Mouse (Mus musculus) thymus, adult 18-20 months (tissue): Measurements from ENCODE around the gene Ntrk3.

Experiments
- DNase-seq, 2 experiments: peaks; one replicate each; pipeline ENCODE4 v3.0.0; 2022; ENCODE audit warnings: mixed read lengths in 2 of 2

Ntrk3 gene

DNA sequence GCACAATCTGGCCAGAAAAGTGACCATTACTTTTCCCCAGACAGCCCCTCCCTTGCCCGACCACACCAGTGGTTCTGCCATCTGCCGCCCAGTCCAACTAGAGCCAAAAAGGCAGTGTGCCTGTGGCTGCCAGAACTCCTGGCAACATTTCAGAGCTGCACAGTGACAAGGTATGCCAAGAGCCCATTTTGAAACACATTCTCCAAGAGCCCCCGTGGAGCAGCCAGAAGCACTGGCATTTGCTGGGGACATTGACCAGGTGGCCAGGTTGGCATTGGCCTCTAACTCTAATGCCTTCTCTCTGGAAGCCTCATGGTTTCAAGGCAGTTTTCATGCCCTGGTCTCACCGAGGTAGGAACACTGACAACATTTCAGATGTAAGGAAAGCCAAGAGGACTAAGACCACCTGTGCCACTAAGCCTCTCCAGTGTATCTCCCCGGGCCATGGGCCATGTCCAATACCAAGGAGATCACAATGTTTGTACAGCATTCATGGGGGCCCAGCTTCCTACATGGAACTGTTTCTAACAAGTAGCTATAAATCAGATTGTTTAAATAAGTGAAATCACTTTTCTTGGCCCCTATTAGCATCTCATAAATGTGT, 218.9 kb downstream of the Ntrk3 start:
- no peak for DNase-seq

DNA sequence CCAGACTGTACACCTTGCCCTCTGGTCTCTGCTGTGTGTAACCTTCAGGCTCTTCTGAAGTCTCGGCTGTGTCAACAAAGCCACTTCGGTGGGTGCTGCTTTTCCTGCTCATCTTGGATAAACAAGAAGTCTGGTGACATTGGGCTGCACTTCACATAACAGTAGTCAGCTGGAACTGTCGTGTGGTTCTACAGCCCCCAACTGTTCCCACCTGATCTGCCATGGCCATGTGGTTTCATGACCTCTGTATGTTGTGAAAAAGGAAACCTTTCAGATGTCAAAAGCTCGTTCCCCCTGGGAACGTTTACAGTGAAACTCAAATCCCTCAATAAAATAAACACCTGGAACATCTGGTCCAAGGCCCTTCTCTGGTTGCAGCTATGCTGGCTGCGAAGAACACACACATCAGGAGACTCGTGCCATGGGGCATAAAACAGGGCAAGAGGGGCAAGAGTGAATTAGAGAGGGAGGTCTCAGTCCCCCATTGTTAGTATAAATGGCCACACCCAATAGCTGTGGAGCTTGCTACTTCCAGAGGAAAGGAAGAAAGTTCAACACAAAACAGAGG, 222.7 kb downstream of the Ntrk3 start:
- DNase-seq, result no peak

DNA sequence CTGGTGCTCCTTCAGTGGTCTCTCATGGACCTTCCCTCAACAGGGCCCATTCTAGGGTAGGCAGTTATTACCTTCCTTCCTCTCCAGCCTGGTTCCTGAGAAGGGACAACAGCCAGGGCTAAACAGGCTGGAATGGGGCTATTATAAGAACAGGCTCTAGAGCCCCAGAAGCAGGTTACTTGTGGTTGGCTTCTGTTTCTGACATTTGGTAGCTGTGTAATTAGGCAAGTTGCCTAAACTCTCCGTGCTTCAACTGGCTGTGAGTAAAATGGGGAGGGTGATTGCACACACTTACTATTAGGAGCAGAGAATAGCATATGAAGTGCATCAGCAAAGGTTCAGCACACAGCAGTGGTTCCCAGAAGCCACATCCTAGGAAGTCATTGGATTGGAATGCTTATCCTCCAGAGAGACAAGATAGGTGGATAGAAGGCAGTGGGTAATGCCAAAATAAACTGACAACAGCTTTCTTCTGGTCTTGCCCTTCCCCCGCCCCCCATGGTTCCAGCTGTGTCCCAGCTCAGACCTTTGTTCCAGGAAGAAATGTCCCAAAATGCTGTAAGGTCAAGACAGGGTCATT, 230.7 kb downstream of the Ntrk3 start:
- no peak for DNase-seq

DNA sequence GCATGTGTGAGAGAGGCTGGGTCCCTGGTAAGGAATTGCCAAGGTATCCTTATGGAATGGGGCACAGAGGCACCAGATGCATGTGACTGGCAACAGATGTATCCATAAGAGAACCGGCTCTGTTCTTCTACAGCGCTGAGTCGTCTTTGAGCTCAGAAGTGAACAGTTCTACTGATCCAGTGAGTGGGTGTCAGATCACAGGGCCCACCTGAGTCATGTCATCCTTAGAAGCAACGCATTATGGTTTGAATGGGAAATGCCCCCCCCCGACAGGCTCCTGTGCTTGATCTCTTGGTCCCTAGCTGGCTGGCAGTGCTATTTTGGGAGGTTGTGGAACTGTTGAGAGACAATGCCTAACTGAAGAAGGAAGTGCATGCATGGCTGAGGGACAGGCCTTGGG, 236.9 kb downstream of the Ntrk3 start:
- no peak for DNase-seq

DNA sequence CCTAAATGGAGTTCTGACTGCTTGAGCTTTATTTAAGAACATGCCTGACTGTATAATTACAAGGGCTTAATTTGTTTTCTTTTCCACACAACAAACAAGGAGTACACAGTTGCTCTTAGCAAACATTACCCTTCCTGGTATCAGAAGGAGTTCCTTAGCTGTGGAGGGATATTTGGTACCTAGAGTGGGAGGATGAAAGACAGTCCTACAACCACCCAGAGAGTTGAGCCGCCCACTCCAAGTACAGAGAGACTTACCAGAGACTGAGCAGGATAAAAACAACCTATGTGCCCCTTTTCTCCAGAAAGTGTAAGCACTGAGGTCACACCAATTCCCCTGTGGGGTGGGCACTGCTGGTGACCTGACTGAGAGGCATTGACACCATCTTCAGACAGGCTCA, 237.8 kb downstream of the Ntrk3 start:
- DNase-seq, result no peak

DNA sequence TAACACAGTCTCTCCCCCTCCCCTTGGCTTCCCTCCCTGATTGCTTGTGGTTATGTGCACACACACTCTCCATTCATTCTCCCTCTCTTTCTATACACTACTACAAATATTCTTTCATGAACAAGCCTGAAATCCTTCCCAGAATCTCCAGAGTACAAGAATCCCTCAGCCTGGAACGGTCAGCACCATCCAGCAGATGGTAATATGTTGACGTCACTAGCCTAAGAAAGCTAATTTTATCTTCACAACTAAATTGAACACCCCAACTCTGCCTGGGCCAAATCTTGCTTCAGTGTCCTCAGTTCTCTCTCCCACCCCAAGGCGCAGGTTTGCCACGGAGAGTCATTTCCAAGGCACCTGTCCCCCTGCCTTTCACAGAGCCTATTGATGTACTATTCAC, 239.5 kb downstream of the Ntrk3 start:
- DNase-seq, result no peak

DNA sequence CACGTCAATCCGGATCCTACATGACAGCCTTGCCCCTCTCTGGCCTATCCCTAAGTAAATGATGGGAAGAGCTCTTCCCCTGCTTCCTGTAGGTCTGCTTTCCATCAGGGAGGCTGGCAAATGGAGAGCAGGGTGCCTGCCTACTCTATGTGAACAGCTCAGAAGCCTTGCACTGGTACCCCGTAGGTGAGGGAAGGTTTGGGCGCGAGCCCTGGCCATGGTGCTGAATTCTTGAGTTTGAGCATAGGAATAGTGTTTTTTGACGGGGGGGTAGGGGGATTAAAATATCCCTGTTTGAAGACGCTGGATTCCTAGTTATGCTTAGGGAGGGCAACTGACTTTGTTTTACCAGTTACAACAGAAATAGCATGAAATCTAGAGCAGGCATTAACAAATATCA, 240.0 kb downstream of the Ntrk3 start:
- no peak for DNase-seq

DNA sequence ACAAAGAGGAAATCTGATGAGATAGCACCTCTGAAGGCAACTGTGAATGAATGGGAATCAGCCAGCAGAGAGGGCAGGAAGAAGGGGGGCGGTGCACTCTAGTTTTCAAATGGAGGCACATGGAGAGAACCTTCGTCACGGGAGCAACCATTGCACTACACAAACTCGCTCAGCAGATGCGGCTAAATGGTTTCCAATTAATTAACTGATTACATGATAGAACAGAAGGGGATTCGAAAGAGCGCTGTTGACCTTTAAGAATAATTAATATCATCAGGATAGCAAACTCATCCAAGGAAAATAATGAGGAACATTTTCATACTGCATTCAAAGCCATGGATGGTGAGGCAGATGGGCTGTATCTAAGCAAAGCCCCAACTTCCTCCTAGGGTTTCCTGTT, 244.2 kb downstream of the Ntrk3 start:
- no peak for DNase-seq

DNA sequence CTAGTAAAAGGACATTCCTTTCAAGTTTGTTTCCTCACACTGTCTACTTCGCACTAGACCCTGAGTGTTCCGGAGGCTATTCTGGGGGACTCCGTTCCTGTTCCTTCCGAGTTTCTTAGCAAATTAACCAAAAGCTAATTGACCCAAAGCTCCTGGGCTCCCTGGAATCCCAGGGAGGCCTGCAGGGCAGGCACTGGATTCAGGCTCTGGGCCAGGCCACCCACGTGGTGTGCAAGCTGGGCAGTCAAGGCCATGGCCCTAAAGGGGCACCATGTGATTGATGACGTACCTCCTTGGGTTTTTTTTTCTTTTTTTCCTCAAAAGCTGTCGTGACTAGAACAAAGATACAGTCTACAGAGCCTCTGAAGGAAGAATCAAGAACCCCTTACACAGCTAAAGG, 246.6 kb downstream of the Ntrk3 start:
- no peak for DNase-seq

DNA sequence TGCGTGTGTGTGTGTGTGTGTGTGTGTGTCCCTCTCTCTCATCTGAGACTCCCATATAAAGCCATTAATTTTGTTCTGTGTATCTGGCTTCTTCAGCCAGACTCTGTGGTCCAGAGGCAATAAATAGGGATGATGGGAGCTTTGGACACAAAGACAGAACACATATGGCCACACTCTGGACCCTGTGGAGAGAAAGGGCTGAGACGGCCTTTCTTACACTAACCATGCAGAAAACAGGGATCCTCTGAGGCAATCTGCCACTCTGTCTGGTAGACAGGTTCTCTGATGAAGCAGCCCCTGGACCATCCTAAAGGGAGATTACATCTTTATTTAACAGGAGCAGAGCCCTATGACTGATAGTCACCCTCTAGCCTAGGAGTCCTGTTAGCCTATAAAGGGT, 253.5 kb downstream of the Ntrk3 start:
- no peak for DNase-seq

DNA sequence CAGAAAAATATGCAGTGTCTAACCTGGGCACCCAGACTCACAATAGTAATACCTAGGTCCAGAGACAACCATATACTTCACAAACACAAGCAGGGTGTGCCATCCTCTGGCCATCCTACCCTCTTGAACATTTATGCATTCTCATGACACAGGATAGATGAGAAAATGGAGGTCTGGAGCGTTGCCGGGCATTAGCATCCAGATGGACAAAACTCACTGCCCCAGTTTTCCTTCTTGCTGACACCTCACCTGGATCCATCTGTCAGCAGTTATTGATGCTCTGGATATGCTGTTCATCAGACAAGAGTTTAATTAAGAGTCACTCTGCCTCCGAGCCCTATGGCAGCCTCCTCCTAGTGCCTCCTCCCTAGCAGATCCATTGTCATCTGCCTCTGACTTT, 254.1 kb downstream of the Ntrk3 start:
- no peak for DNase-seq

DNA sequence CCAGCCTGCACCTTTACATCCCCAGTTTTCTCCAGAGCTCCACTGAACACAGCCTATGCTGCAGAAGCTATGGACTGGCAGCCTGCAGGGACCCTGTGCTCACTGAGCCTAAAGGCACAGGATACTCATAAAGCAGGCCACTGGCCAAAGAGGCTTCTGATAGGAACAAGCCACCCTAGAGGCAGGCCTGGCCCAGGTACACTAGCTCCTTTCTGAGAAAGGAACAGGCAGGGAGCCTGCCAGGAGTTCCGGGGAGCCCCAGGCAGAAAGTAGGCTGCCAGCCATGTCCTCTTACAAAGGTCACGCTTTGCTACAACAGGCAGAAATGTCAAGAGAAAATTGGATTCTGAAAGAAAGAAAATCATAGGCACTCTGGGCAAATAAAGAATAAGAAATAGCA, 254.8 kb downstream of the Ntrk3 start:
- DNase-seq, result no peak

DNA sequence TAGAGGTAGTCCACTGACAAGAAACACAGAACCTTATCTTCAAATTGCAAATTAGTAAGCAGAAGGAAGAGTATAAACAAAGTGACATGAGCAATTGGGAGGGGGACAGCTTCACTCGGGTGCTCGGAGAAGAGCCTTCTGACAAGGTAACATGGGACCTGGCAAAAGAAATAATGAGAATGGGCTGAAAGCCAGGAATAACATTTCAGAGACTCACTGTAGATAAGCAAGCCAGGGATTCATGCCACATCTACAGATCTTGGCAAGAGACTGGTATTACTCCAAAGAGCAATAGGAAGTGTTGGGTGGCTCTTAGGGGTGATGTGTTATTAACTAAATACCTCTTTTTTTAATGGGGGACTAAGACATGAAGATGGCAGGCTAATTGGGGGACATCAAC, 258.9 kb downstream of the Ntrk3 start:
- no peak for DNase-seq

DNA sequence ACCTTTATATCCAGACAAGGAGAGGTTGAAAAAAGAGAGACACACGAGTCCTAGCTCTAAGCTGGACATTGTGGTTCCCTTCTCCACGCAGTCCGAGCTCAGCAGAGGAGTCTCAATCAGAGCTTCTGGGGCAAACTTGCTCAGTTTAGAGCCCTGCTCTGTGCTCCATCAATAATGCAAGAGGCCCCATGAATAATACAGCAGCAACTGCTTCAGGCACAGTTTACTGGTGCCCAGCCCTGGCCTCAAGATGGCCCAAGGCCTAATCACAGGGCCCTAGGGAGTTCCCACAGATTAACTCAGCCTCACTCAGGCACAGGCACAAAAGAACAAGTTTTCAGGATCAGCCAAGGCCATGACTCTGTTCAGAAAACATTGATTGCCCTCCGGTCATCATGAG, 266.1 kb downstream of the Ntrk3 start:
- no peak for DNase-seq

DNA sequence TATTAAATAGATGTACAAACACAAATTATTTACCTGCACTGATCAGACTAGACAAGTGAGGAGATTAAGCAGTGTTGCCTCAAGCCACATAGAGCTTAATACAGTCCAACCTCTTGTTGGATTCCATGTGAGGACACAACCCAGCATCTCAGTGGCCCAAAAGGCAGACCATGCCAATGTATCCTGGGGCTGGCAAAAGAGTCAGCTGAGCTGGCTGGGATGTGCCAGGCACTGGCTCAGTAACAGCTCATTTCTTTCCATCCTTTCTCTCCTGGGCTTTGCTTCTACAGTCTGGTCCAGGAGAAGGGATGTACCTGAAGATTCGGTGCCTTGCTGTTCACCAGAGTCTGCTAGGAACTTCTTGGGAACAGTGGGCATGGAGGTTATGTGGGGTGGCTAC, 266.5 kb downstream of the Ntrk3 start:
- no peak for DNase-seq

DNA sequence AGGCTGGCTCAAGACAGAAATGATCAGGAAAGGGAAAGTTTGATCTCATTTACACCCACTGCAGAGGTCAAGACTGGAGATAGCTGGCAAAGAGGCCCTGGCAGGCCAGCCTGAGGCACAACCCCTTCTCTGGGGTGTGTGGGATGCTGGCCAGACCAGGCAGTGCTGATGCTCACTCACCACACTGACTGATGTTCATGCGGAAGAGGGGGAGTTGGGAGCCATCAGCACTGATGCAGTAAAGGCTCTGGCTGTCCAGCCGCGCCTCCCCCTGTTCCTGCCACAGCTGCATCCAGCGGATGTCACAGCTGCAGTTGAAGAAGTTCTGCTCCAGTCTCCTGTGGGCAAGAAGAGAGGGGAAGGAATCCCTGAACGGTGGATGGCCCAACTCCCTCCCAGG, 275.2 kb downstream of the Ntrk3 start:
- DNase-seq, result no peak

DNA sequence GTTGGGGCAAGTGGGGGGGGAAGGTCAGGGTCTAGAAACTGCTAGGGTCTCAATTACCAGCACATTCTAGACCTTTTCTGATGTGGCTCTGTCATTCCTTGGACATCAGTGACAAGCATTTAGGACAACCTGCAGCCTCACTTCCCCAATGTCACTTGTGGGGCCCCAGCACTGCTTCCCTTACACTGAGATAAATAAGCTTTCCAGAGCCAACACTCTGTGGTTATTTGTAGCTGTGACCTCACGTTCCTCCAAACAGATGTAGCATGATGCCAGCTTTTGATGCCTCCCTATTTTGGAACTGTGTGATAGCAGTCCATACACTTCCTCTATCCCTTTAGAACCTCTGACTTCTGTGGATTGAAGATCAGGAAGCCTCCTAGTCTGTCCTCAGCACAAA, 278.8 kb downstream of the Ntrk3 start:
- DNase-seq, result no peak

DNA sequence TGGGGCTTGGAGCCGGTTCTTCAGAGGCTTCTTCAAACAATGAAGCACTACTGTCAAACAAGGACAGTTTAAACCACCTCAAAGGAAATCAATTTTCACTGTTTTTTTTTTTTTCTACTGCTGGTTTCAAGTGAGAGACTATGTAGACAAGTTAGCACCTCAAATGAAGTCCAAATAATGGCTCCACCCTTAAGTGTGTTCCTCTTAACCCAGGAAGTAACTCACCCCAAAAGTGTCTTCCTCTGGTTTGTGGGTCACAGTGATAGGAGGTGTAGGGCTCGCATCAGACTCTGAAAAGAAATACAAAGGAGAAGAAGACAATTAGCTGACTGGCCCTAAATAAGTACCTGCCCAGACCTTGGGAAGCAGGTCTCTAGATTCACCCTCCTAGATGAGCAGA, 286.1 kb downstream of the Ntrk3 start:
- no peak for DNase-seq

DNA sequence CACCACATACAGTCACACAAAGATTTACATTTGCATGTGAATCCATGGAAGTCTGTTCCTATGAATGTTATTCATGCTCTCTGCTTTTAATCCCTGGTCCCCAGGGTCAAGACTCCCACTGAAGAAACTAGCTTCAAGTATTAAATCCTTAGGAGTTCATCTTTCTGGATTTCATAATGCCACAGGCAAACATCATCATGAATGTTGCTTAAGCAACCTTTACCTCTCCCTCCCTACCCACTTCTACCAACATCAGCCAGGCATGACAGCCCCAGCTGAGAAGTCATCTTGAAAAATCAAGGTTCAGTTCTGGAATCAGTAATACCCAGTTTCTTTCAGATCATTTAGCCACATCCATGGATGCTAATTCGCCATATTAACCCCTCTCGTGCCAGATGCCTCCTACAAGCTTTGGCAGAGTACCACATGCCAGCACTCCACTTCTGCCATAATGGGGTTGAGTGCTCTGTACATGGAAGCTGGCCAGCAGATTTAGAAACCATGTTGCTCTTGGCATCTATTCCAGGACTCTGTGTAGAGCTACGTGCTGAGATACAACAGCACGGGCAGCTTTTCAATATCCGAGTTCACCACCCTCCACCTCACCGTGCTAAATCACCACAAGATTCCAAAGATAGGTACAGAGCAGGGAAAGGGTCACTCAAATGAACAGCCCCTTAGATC, 287.8 kb downstream of the Ntrk3 start:
- DNase-seq, result no peak

DNA sequence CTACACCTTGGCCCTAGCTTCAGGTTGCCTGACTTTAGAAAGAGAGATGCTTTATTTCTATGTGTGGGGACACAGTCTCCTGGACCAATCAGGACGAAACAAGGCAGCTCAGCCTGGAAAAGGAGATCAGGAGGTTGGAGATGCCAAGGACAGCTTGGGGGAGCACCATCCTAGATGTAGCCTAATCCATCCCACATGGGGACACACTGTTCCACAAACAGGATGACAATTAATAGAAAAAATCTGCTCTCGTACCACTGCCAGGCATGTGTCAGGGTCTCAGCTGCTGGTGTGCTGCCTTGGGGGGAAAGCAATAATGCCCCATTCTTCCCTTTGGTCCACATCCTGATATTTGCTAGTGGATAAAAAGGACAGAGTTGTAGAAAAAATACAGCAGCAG, 289.0 kb downstream of the Ntrk3 start:
- no peak for DNase-seq

DNA sequence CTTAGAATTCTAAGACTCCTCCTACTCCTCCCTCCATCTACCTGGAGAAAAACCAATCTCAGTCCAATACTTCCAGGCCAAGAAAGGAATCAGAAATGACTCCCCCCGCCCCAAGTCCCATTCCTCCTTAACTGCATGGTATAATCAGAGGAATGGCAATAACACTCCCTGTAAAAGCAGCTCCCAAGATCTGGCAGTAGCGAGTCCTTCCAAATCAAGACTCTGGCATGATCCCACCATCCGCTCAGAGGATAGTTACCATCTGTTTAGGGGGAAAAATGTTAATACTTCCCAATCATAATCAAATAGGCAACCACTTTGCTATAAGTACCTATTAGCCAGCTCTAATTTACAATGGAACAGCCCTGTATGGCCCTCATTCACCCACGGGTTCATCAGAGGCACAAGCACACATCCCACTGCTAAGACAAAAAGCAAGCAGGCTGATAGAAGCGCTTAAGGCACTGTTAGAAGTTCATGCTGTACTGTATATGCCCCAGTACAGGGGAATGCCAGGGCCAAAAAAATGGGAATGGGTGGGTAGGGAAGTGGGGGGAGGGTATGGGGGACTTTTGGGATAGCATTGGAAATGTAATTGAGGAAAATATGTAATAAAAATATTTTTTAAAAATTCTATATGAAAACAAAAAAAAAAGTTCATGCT, 294.3 kb downstream of the Ntrk3 start:
- no peak for DNase-seq

DNA sequence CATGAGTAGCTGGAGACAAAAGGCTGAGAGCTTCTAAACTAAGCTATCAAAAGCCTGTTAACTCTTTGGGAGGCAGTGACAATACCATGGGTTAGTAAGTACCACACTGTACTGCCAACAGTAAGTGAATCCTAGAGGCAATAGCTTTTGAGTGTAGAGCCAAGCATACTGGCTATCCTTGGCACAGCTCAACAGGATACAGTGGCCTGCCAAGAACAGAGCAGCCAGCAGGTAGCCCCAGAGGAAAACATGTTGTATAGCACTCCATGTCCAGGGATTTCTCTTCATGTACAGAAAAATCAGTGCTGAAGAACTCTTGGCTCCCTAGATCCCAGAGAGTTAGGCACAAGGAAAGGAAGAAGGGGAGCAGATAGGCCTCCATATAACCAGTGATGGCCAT, 296.1 kb downstream of the Ntrk3 start:
- no peak for DNase-seq

DNA sequence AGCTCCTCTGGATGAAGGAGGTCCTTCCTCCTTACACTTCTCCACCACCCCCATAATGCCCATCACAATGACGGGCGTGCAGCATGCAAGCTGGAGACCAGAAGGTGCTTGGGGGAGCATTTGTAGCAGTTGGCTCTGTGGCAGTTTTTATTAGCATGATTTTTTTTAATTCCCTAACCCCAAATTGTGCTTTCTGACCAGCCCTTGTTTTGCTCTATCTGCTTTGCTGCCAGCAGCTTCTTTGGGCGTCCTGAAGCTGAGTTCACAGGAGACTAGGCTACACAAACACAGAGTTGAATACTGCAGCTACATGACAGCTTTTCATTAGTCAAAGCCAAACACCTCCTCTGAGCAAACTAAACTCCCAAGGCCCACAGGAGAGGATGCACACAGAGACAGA, 296.9 kb downstream of the Ntrk3 start:
- DNase-seq, result no peak

DNA sequence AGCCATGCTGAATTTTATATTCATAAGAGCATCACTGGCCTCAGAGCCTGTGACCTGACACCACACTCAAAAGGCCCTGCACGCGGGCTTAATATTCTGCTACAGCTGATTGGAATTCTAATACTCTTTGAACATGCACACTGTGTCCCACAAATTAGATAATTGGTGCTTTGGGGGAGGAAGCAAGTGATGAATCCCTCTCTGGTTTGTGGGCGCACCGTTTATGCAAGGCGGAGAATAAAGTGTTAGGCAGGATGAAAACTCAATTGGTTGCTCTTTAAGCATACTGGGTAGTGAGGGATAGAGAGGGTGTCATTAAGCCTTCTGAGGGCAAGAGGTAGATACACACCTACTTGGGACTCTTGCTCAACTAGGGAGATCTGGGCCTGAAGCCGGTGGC, 297.3 kb downstream of the Ntrk3 start:
- no peak for DNase-seq
